Comparison of ENCODE assay signal across 10 mouse cellular contexts in genomic region chr4:83343895-83344294, GRCm38 (mm10). TPM values are rescaled to one million over a fixed set of nuclear protein-coding genes. Genes with fewer than 3 reads are reported as not detected.
A peak's percentile ranks its signal among the peaks of the same experiment; 100 is the strongest.
DNase-seq lines count a peak whose midpoint lies in the region; ATAC-seq and TF ChIP-seq lines count a peak whose summit lies in the region.
"Had no signal": no experiment of that assay in that cellular context is flagged by ENCODE, and none has a peak within 500 bp of the region (broad histone marks: within the 10 kb centered on the region; RNA-seq: fewer than 3 reads in every experiment).

No protein-coding gene starts in this region.

- H3K27ac ChIP-seq in intestine, postnatal 0 days (ENCODE audit: low read depth, low read length), result no peak overlapping the region
- no peak overlapping the region for H3K27ac ChIP-seq in intestine, embryonic 15.5 days
- no peak overlapping the region for H3K27ac ChIP-seq in testis, adult 2 months (ENCODE audit: control insufficient read depth, insufficient read depth, low read depth, low read length)
- H3K27ac ChIP-seq: stomach, embryonic 15.5 days had no signal

- no peak for ATAC-seq in intestine, postnatal 0 days
- no peak for ATAC-seq in intestine, embryonic 15.5 days
- ATAC-seq in cerebellum, adult (ENCODE audit: insufficient number of reproducible peaks, low FRiP score, low TSS enrichment), result no peak

- DNase-seq in testis, postnatal 10 days (ENCODE audit: low spot score), result no peak
- peak; percentile 34 to 40 for DNase-seq in adrenal gland, postnatal 36 days
- peak; percentile 32 for DNase-seq in splenic B cell, adult 2 months (ENCODE audit: low read depth, low spot score)
- DNase-seq in urinary bladder, postnatal 4 days (ENCODE audit: low spot score in 2 of 2), result no peak
- DNase-seq: cerebellum, adult 18-20 months had no signal

- H3K9me3 ChIP-seq in intestine, postnatal 0 days (ENCODE audit: control insufficient read depth), result no peaks in the 10 kb centered on the region
- no peaks in the 10 kb centered on the region for H3K9me3 ChIP-seq in intestine, embryonic 15.5 days
- H3K9me3 ChIP-seq: stomach, embryonic 15.5 days had no signal

- no peak overlapping the region for H3K4me2 ChIP-seq in intestine, postnatal 0 days (replicated peaks; ENCODE audit: low read depth)
- no peak overlapping the region for H3K4me2 ChIP-seq in intestine, embryonic 15.5 days (replicated peaks)
- H3K4me2 ChIP-seq: stomach, embryonic 15.5 days had no signal

- H3K27me3 ChIP-seq in intestine, postnatal 0 days (replicated peaks; ENCODE audit: control insufficient read depth, insufficient read depth, low read length), result no peaks in the 10 kb centered on the region
- H3K27me3 ChIP-seq in intestine, embryonic 15.5 days (replicated peaks), result no peaks in the 10 kb centered on the region
- H3K27me3 ChIP-seq in testis, adult 2 months (ENCODE audit: control insufficient read depth, insufficient read depth, low read length), result no peaks in the 10 kb centered on the region
- H3K27me3 ChIP-seq in splenic B cell, adult 2 months (ENCODE audit: control insufficient read depth, insufficient read depth, low read length, poor library complexity, severe bottlenecking), result no peaks in the 10 kb centered on the region
- H3K27me3 ChIP-seq: stomach, embryonic 15.5 days had no signal

- H3K4me3 ChIP-seq in intestine, postnatal 0 days (ENCODE audit: low read depth, low read length), result no peak overlapping the region
- no peak overlapping the region for H3K4me3 ChIP-seq in intestine, embryonic 15.5 days (replicated peaks)
- H3K4me3 ChIP-seq in testis, adult 2 months (ENCODE audit: control insufficient read depth, low read depth, low read length), result no peak overlapping the region
- H3K4me3 ChIP-seq: stomach, embryonic 15.5 days had no signal

- H3K36me3 ChIP-seq in intestine, postnatal 0 days (ENCODE audit: control insufficient read depth, insufficient read depth), result no peaks in the 10 kb centered on the region
- no peaks in the 10 kb centered on the region for H3K36me3 ChIP-seq in intestine, embryonic 15.5 days
- no peaks in the 10 kb centered on the region for H3K36me3 ChIP-seq in testis, adult 2 months (ENCODE audit: control insufficient read depth, insufficient read depth, low read length)
- H3K36me3 ChIP-seq in splenic B cell, adult 2 months (ENCODE audit: control insufficient read depth, insufficient read depth, low read length, poor library complexity, severe bottlenecking), result no peaks in the 10 kb centered on the region
- H3K36me3 ChIP-seq: stomach, embryonic 15.5 days had no signal

- TF ChIP-seq POLR2A in testis, adult 2 months (IDR thresholded peaks at IDR 0.05; ENCODE audit: control insufficient read depth, low read depth, low read length), result no peak

- 50% methylated on average over 2 of the region's 2 CpGs for WGBS in intestine, postnatal 0 days
- WGBS in intestine, embryonic 15.5 days, result 47% methylated on average over 2 of the region's 2 CpGs

- H3K9ac ChIP-seq in intestine, postnatal 0 days (ENCODE audit: low read depth, low read length), result no peak overlapping the region
- no peak overlapping the region for H3K9ac ChIP-seq in intestine, embryonic 15.5 days
- H3K9ac ChIP-seq: stomach, embryonic 15.5 days had no signal

- TF ChIP-seq CTCF in intestine, postnatal 0 days (IDR thresholded peaks at IDR 0.05; ENCODE audit: low read depth), result peak; percentile 73
- peak; percentile 21; the same call in 1 of the 2 replicates for TF ChIP-seq CTCF in testis, adult 2 months (IDR thresholded peaks at IDR 0.05; ENCODE audit: control insufficient read depth, insufficient read depth, insufficient replicate concordance, low read depth, low read length)

- H3K4me1 ChIP-seq in intestine, postnatal 0 days (replicated peaks; ENCODE audit: control insufficient read depth, insufficient read depth, low read length), result no peaks in the 10 kb centered on the region
- H3K4me1 ChIP-seq in intestine, embryonic 15.5 days (replicated peaks), result 0 out of 2 replicates have a peak, but pooled peaks cover 4% of the 10 kb centered on the region
- peaks cover 5% of the 10 kb centered on the region for H3K4me1 ChIP-seq in testis, adult 2 months (ENCODE audit: control insufficient read depth, insufficient read depth, low read length)

RNA-seq across cellular contexts. Expression of gene Ttc39b, which starts 19.8 kb away (rescaled TPM):
- polyA plus RNA-seq in intestine, postnatal 0 days (2015; fragmentation: Nextera tagmentation; extraction: Ambion mirVana), result 2.7 and 2.9 TPM in 2 replicates
- 2.0 and 2.1 TPM in 2 replicates for polyA plus RNA-seq in intestine, embryonic 15.5 days (2015; fragmentation: Nextera tagmentation; extraction: Ambion mirVana)
- polyA plus RNA-seq in testis, adult 2 months (2012; rRNA removed), result 4.9 and 6.6 TPM in 2 replicates
- 10 to 100 TPM; 20.9 TPM for total RNA-seq in adrenal gland, postnatal 36 days (2021)

Comparison
In these comparisons a context has a peak if more than half of its experiments do, and no peak if none do; other contexts are left out.
1. DNase-seq: peak in adrenal gland, postnatal 36 days (2 of 2) and splenic B cell, adult 2 months (single experiment); none in testis, postnatal 10 days (single experiment) and urinary bladder, postnatal 4 days (0 of 2).